Mouse (Mus musculus) forebrain, embryonic 13.5 days (tissue): Measurements from ENCODE around the gene Sdr9c7. TPM values are rescaled to one million over a fixed set of nuclear protein-coding genes. Genes with fewer than 3 reads are reported as not detected.

Source experiments
- ATAC-seq: fragments of 200-750 bp; cut with Nextera tagmentation; 2 replicates; pipeline ENCODE4 v1.8.0; 2017
- H3K27ac ChIP-seq: fragments of 300-500 bp; sonication (generic); 2 replicates; pipeline ENCODE4 v1.5.1; 2015; ENCODE audit warnings: inconsistent platforms, mild to moderate bottlenecking, moderate library complexity
- H3K27me3 ChIP-seq: fragments of 300-500 bp; sonication (generic); 2 replicates; pipeline ENCODE4 v1.6.1; 2015; ENCODE audit warnings: mild to moderate bottlenecking, inconsistent platforms
- H3K36me3 ChIP-seq: fragments of 300-500 bp; sonication (generic); 2 replicates; pipeline ENCODE4 v1.6.1; 2015; ENCODE audit warnings: mild to moderate bottlenecking, inconsistent platforms; ENCODE audit not compliant: poor library complexity, severe bottlenecking
- H3K4me1 ChIP-seq: fragments of 300-500 bp; sonication (generic); 2 replicates; pipeline ENCODE4 v1.6.1; 2015; ENCODE audit warnings: inconsistent platforms
- H3K4me2 ChIP-seq: fragments of 300-500 bp; sonication (generic); 2 replicates; pipeline ENCODE4 v1.6.1; 2015; ENCODE audit warnings: inconsistent platforms, mild to moderate bottlenecking, moderate library complexity
- H3K4me3 ChIP-seq: fragments of 300-500 bp; sonication (generic); 2 replicates; pipeline ENCODE4 v1.5.1; 2015; ENCODE audit warnings: mild to moderate bottlenecking, inconsistent platforms
- H3K9ac ChIP-seq: fragments of 300-500 bp; sonication (generic); 2 replicates; pipeline ENCODE4 v1.6.1; 2015; ENCODE audit warnings: mild to moderate bottlenecking, inconsistent platforms
- H3K9me3 ChIP-seq: fragments of 300-500 bp; sonication (generic); replicated peaks from 2 replicates; pipeline ENCODE4 v1.6.1; 2016; ENCODE audit warnings: inconsistent platforms
- WGBS: fragments of 180-500 bp; shearing (Covaris S2); methylation state at CpG from one replicate; pipeline ENCODE4 v1.1.7; 2015; 5-methylcytosine and 5-hydroxymethylcytosine counted together
- polyA plus RNA-seq: library from polyadenylated mRNA; unstranded; fragments of >200 nt; fragmentation: Nextera tagmentation; extraction: Ambion mirVana; gene quantifications from 2 replicates; pipeline ENCODE4 v1.2.1, GENCODE M21; 2015

The Sdr9c7 gene
- polyA plus RNA-seq, 1 experiment from 2014 or later: not detected

DNA sequence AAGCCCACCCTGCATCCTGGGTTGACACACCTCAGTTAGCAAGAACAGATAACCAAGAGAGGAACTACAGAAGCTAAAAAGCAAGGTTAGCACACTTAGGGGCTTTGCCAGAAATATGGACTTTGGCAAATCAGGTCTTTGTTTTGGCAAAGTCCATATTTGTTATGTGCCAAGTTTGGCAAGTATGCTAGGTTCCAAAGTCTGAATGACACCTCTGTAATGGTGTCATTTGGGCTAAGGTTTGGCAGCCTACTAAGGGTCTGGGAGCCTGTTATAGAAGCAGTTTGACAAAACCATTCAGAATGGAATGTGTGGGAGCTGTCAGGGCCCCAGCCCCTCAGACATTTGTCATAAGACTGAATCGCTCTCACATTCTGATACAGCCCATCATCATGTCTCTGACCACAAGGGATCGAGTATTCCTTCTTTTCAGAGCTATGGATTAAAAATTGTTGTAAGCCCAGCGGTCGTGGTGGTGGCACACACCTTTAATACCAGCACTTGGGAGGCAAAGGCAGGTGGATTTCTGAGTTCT, 51.3 kb downstream of the Sdr9c7 start:
- no peaks in the 10 kb centered on the region for H3K27me3 ChIP-seq
- H3K4me1 ChIP-seq: no peaks in the 10 kb centered on the region
- ATAC-seq: no peak
- no peaks in the 10 kb centered on the region for H3K9me3 ChIP-seq
- no peak overlapping the region for H3K4me2 ChIP-seq
- H3K9ac ChIP-seq: no peak overlapping the region
- no peak overlapping the region for H3K27ac ChIP-seq
- no peaks in the 10 kb centered on the region for H3K36me3 ChIP-seq
- 84% methylated on average over 4 of the region's 4 CpGs for WGBS
- H3K4me3 ChIP-seq: no peak overlapping the region

DNA sequence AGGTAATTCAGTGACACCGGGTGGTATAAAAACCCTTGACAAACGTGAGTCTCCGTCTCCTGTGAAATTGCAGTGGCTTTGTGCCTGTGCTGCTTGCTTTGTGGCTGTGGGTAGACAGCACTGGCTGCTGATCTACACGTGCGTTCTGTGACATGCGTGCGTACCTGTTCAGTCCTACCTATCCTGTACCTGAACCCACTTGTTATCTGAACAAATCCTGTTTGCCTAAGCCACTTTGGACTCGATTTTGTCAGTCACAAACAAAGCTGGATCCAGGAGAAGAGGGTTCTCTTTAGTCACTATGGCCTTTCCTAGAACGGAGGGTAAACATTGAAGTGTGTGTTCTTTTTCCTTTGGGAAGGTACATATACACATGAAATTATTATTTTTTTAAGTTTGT, 53.1 kb downstream of the Sdr9c7 start:
- ATAC-seq: no peak
- whole genome bisulfite sequencing: 89% methylated on average over 9 of the region's 9 CpGs
- Histone ChIP-seq H3K27me3 (no peaks in the 10 kb centered on the region), H3K4me3 (no peak overlapping the region), H3K9ac (no peak overlapping the region), H3K36me3 (no peaks in the 10 kb centered on the region), H3K4me2 (no peak overlapping the region), H3K4me1 (no peaks in the 10 kb centered on the region), H3K9me3 (no peaks in the 10 kb centered on the region), H3K27ac (no peak overlapping the region)

DNA sequence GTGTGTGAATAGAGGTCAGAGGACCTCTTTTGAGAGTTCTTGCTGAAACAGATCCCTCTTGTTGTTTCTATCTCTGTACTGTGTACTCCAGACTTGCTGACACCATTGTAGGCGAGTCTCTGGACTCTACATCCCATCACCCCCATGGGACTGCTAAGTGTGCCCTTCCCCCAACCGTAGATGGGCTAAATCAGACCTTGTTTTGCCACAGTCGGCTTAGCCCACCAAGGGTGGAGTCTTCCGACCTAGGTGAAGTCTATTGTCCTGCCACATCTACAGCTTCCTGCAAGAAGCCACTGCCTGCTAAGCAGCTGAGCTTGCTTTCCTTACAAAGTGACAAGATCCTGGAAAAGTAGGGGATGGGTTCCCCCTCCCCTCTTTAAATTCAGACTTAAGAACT, 53.5 kb downstream of the Sdr9c7 start:
- Histone ChIP-seq H3K9me3 (no peaks in the 10 kb centered on the region), H3K36me3 (no peaks in the 10 kb centered on the region), H3K4me3 (no peak overlapping the region), H3K9ac (no peak overlapping the region), H3K27me3 (no peaks in the 10 kb centered on the region), H3K4me2 (no peak overlapping the region), H3K27ac (no peak overlapping the region), H3K4me1 (no peaks in the 10 kb centered on the region)
- WGBS: 79% methylated on average over 4 of the region's 4 CpGs
- ATAC-seq: no peak

DNA sequence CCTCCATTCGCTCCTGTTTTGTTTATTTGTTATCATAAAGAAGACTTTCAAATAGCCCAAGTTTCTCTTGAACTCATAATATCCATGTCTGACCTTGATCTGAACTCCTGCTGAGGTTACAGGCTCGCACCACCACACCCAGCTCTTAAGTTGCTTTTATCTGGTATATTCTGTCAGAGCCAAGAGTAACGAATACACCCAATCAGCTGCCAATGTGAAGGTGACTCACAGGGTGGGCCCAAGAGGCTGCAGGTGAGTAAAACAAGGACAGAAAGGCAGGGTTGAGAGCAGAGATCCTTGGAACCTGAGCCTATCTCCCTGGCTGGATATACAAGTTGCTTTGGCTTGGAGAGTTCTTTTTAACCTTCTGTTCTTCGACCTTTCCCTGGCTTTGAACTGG, 56.7 kb downstream of the Sdr9c7 start:
- no peaks in the 10 kb centered on the region for H3K9me3 ChIP-seq
- H3K27ac ChIP-seq: no peak overlapping the region
- H3K27me3 ChIP-seq: no peaks in the 10 kb centered on the region
- H3K9ac ChIP-seq: no peak overlapping the region
- H3K4me1 ChIP-seq: no peaks in the 10 kb centered on the region
- H3K4me3 ChIP-seq: no peak overlapping the region
- WGBS: 81% methylated on average over 4 of the region's 4 CpGs
- H3K36me3 ChIP-seq: no peaks in the 10 kb centered on the region
- no peak for ATAC-seq
- no peak overlapping the region for H3K4me2 ChIP-seq

DNA sequence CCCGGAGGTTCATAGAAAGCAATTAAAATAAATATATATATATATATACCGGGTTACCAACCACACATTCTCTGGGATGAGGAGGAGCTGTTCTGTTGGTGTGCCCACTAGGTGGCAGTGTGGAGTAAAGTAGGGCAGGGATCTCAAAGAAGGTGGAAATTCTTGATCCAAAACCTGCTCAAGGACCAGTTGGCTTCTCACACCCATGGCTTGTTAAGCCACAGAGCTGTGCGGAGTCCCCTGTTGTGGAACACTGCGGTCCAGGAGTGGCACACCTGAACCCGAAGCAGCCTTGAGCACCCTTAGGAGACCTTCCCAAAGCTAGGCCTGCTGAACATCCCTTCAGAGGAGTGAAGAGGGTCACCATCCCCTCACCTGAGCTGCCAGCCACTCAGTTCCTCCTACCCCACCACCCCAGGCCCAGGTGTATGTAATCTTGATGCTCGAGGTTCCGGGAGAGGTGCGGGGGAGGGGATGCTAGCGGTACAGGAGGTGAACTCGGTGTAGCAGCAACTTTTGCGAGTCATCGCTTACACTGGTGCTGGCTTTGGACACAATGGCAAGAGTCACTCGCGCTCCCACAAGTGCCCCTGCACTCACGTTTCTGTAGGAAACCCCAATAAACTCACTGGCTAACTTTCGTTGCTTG, 58.0 kb downstream of the Sdr9c7 start:
- no peak overlapping the region for H3K4me2 ChIP-seq
- no peak overlapping the region for H3K4me3 ChIP-seq
- no peaks in the 10 kb centered on the region for H3K4me1 ChIP-seq
- no peak overlapping the region for H3K27ac ChIP-seq
- H3K9me3 ChIP-seq: no peaks in the 10 kb centered on the region
- 59% methylated on average over 16 of the region's 16 CpGs for WGBS
- peak; percentile 50; the same call in 1 of the 2 replicates for ATAC-seq
- no peak overlapping the region for H3K9ac ChIP-seq
- no peaks in the 10 kb centered on the region for H3K36me3 ChIP-seq
- H3K27me3 ChIP-seq: no peaks in the 10 kb centered on the region

DNA sequence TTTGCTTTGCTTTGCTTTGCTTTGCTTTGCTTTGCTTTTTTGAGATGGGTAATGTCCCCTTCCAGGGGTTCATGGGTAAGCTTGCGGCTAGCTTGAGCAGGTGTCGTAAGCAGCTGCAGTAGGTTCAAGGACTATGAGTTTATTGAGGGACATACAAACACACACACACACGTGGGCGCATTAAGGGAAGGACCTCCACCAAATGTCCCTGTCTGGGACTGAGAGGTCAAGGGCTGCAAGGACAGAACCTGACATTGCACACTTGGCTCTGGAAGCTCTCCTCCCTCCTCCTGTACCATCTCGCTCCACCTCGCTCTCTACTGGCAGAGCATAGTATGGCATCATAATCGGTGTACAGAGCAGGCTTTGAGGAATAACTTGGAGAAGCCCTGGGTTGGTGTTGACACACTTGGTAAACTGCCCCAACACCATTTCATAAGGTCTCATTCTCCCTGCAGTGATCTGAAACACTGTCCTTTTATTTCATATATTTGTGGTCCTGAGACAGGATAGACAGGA, 60.9 kb downstream of the Sdr9c7 start:
- no peak for ATAC-seq
- no peaks in the 10 kb centered on the region for H3K9me3 ChIP-seq
- 85% methylated on average over 7 of the region's 7 CpGs for WGBS
- H3K27me3 ChIP-seq: no peaks in the 10 kb centered on the region
- H3K27ac ChIP-seq: no peak overlapping the region
- no peak overlapping the region for H3K9ac ChIP-seq
- H3K4me3 ChIP-seq: no peak overlapping the region
- no peak overlapping the region for H3K4me2 ChIP-seq
- no peaks in the 10 kb centered on the region for H3K4me1 ChIP-seq
- H3K36me3 ChIP-seq: no peaks in the 10 kb centered on the region

Other genes starting within 250 kb of the Sdr9c7 start
- 6.7 and 7.0 TPM in 2 replicates for gene Nemp1, start 231.6 kb upstream of the Sdr9c7 start, polyA plus RNA-seq
- gene Nab2, start 229.9 kb upstream of the Sdr9c7 start, polyA plus RNA-seq: 1.6 and 2.0 TPM in 2 replicates
- 0.60 and 0.83 TPM in 2 replicates for gene Myo1a, start 193.3 kb upstream of the Sdr9c7 start, polyA plus RNA-seq
- gene Tac2, start 174.0 kb upstream of the Sdr9c7 start, polyA plus RNA-seq: 0.35 TPM in 1 of 2 replicates, not detected in the other
- gene Zbtb39, start 159.0 kb upstream of the Sdr9c7 start, polyA plus RNA-seq: 4.3 TPM in 2 replicates
- gene Gpr182, start 146.8 kb upstream of the Sdr9c7 start, polyA plus RNA-seq: 0.39 and 0.48 TPM in 2 replicates
- gene Rdh1, start 138.8 kb upstream of the Sdr9c7 start, polyA plus RNA-seq: not detected in 2 replicates
- not detected in 2 replicates for gene Rdh16f1, start 138.7 kb upstream of the Sdr9c7 start, polyA plus RNA-seq
- 0.13 and 0.17 TPM in 2 replicates for gene Rdh9, start 122.1 kb upstream of the Sdr9c7 start, polyA plus RNA-seq
- 0.05 TPM in 1 of 2 replicates, not detected in the other for gene Rdh16, start 97.4 kb upstream of the Sdr9c7 start, polyA plus RNA-seq
- not detected in 2 replicates for gene Rdh19, start 48.6 kb upstream of the Sdr9c7 start, polyA plus RNA-seq
- gene Rdh16f2, start 32.0 kb upstream of the Sdr9c7 start, polyA plus RNA-seq: not detected in 2 replicates
- gene Rdh7, start 9.7 kb upstream of the Sdr9c7 start, polyA plus RNA-seq: not detected in 2 replicates
- gene Hsd17b6, start 109.1 kb downstream of the Sdr9c7 start, polyA plus RNA-seq: not detected in 2 replicates
- gene Prim1, start 116.7 kb downstream of the Sdr9c7 start, polyA plus RNA-seq: 97.9 and 98.0 TPM in 2 replicates
- 715 and 810 TPM in 2 replicates for gene Naca, start 137.1 kb downstream of the Sdr9c7 start, polyA plus RNA-seq
- gene Ptges3, start 160.4 kb downstream of the Sdr9c7 start, polyA plus RNA-seq: 562 and 583 TPM in 2 replicates
- gene Atp5b, start 184.8 kb downstream of the Sdr9c7 start, polyA plus RNA-seq: 2,170 and 2,214 TPM in 2 replicates
- 11.6 and 12.6 TPM in 2 replicates for gene Baz2a, start 193.1 kb downstream of the Sdr9c7 start, polyA plus RNA-seq